Mouse (Mus musculus) neutrophil, adult 5-6 weeks (primary cell): Measurements from ENCODE around the gene Spns1. TPM values are rescaled to one million over a fixed set of nuclear protein-coding genes. Genes with fewer than 3 reads are reported as not detected.
"Not testable (repeated sequence)": the region's sequence is repeated elsewhere in the genome, so short reads cannot be mapped to it uniquely, and the experiment has no call there.

ENCODE experiments used
- ATAC-seq: fragments of 151-379, 151-347 bp; 2 replicates; pipeline ENCODE4 v1.8.0; 2017; ENCODE audit warnings: mild to moderate bottlenecking, moderate TSS enrichment; ENCODE audit not compliant: insufficient number of reproducible peaks, poor library complexity, low FRiP score, severe bottlenecking; ENCODE audit errors: extremely low read depth
- total RNA-seq: library from RNA; stranded (forward); fragments of 200-1000 nt; gene quantifications from 2 replicates; pipeline ENCODE4 v1.2.3, GENCODE M21; 2017

The Spns1 gene
- total RNA-seq, result 14.8 and 16.5 TPM in 2 replicates

DNA sequence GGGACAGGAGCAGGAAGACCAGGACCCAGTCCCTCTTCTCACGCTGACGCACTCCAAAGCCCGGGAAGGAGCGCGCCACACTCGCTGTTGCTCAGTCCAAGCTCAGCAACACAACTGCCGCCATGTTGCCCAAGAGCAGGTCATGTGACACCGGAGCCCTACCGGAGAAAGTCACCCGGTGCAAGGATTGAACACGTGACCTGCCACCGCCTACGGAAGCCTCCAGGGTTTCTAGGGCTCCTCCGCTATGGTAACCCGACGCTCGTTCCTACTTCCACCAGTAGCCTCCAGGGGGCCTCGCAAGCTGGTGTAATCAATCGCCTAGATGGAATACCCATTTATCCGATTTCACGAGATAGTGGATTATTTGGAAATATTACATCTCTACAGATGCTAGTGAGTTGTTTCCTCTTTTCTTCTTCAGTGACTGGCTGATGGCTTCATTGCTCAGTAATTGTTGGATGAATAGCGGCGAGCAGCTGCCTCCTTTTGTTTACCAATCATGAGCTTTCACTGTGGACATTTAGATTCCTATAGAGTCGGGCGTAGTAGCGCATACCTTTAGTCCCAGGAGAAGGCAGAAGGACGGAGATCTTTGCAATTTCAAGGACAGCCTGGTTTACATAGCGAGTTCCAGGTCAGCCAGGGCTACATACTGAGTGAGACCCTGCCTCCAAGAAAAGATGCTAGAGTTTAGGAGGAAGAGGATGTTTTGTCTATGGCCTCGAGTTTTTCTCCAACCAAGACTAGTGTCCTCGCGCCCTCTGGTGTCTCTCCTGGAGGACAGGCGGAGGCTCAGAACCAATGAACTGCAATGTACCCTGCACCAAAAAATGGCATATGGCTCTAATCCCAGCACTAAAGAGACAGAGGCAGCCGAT is at the start of gene Spns1:
Spns1 (minus strand) TSS at position 173 of the 881 bp plus-strand sequence.
- peak; percentile 88 for ATAC-seq

- ATAC-seq, result no peak
Measured at GRCm38 (mm10) chr7:126424161-126424560, 46.9 kb upstream of the Spns1 start.

DNA sequence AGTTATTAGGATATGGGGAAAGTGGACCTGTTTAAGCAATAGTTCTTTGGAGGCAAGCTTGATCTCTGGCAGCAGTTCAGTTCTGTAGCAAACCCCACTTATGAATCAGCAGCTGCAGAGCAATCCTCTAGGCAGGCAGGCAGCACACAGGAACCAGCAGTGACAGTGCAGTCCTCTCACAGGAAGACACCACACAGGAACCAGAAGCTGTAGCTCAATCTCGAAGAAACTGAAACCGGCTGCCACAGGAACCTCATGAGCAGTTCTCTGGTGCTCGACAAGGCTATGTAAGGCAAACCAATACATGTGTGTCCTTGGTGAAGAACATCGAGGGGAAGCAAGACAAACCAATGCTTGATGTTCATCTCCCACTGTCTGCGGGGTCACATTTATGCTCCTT is 44.5 kb upstream of the Spns1 start:
- ATAC-seq, result peak; percentile 89

DNA sequence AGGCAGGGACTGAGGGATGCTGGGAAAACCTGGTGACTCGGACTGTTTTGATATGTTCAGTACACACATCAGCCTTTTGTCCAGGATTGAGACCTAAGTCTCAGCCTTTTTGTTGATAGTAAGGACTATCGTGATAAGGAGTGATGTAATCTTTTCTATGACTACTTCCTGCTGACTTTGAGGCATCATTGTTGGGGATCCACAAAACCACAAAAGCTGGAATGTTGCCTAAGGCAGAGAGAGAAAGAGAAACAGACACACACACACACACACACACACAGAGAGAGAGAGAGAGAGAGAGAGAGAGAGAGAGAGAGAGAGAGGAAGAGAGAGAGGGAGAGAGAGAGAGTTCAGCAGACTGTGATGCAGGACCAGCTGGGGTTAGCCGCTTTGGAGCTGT is 41.2 kb upstream of the Spns1 start:
- ATAC-seq, result no peak

GRCm38 (mm10) chr7:126417606-126418005 is 40.4 kb upstream of the Spns1 start:
- ATAC-seq, result no peak

DNA sequence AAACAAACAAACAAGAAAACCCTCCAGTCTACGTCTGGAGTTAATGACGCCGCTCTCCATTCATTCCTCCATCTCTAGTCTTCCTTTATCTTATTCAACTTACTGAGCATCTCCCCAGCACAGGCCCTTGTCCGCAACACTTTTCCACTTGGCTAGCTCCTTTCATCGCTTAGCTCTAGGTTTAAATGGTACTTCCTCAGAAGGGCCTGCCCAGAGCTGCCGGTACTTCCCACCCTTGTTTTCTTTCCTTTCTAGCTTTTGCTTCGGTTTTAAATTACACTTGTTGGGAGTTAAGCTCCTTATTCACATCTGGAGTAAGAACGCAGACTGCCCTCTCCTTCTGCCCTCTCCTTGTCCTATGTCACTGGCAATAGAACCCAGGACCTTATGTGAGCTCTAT is 39.8 kb upstream of the Spns1 start:
- no peak for ATAC-seq

DNA sequence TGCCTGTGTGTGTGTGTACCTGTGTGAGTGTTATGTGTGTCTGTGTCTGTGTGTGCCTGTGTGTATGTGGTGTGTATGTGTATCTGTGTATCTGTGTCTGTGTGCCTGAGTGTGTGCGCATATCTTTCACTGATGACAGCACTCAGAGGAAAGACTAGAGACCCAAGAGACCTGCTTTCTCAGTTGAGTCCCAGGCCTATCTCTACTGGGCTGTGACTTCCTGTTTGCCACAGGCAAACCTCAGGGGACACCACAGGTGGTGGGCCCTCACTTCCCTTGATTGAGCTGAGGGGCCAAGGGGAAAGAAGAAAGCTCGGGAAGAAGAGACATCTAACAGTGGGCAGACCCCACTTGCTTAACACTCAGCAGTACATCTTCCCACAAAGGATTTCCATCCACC is 39.4 kb upstream of the Spns1 start:
- peak; percentile 86 for ATAC-seq

GRCm38 (mm10) chr7:126414725-126415124 is 37.5 kb upstream of the Spns1 start, which contains the start of gene Cd19:
Cd19 (minus strand) TSS chr7:126414889.
- peak; percentile 54 for ATAC-seq

DNA sequence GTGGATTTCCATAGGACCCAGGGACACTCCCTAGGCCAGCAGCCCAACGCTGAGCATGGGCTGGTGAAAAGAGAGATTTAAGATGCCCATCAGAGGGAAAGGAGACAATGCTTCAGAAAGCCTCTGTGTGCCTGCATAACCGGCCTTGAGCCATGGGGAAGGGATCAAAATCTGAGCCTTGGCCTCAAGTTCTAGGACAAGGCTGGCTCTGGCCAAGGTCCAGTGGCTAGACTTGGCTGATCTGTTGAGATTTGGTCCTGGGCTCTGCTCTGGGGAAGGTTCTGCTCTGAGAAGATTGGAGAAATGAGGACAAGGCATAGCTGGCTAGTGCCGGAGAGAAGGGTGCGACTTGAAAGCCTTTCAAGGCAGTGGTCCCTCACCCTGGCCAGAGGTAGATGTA is 33.8 kb upstream of the Spns1 start:
- no peak for ATAC-seq

DNA sequence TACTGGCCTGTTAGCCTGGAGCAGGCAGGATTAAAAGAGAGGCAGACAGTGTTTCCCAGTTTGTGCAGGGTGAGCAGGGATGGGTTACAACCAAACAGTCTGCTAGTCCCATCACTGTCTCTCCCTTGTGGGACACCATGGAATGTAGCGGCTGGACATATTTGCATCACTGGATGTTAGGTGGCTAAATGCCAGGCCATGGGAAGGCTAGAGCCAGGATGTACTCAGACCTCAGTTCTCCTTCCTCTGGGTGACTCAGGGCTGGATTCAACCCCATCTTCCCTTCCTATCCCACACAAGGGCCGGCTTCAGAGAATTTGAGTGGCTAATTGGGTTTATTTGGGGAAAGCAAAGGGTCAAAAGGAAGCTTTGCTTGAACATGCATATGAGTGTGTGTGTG is 31.4 kb upstream of the Spns1 start:
- no peak for ATAC-seq

DNA sequence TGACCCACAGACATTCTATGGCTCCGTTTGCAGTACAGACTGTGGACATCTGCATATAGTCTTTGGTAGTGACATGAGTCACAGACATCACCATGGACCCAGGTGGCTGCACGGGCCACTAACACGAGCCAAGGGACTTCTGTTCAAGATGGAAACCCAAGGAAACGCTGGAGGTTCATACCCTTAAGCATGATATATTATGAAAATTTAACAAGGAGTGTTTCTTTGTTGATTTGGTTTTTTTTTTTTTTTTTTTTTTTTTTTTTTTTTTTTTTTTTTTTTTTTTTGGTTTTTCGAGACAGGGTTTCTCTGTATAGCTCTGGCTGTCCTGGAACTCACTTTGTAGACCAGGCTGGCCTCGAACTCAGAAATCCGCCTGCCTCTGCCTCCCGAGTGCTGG is 25.3 kb upstream of the Spns1 start:
- ATAC-seq, result not testable (repeated sequence)

DNA sequence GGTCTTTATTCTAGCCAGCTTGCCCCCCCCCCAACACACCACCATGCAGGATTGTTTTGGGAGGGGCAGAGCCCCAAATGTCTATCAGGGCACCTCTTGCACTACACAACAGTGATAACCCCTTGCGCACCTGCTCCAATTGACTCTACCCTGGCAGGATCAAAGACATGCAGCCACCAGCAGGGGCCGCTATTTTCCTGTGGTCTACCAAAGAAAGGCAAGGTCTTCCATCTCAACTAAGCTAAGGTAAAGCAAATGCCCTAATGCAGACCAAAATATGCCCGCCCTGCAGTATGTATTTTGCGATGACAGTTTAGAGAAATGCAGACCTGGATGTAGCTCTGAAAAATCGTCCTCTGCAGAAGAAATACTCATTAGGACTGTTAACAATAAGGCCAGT is 22.3 kb upstream of the Spns1 start:
- ATAC-seq, result peak; percentile 58

DNA sequence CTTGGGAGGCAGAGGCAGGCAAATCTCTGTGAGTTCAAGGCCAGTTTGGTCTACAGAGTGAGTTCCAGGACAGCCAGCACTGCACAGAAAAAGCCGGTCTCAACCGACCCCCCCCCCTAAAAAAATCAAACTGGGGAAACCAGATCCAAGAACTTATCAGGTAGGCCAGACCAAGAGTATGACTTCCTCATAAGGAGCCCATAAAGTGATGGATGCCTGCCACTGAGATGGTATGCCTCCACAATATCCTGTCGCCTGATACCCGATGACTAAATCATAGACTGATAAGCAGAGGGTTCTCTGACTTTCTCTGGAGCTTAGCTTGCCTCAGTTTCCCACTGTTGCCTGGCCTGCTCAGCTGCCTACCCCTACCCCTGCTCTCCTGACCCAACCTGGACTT is 20.6 kb upstream of the Spns1 start:
- ATAC-seq, result no peak

DNA sequence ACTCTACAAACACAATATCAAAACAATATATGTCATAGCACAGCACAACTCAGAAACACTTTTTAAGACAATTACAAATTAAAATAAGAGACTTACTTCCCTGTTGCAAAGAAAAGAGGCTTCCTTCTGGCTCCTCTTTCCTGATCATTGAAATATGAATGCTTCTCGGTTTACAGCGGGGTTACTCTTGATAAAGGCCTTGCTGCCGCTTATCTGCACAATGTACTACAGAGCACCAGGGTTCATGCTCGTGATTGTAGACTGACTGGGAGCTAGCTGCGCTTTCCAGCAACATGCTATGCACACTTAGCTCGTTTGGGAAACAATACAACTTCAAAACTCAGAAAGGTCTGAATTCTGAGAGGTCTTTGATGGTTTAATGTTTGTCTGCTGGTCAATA is 20.0 kb upstream of the Spns1 start:
- no peak for ATAC-seq

- ATAC-seq, result peak; percentile 96
Measured at GRCm38 (mm10) chr7:126396298-126397119, 19.3 kb upstream of the Spns1 start, which contains the start of gene Nfatc2ip. Nfatc2ip (minus strand) TSS chr7:126396737.

DNA sequence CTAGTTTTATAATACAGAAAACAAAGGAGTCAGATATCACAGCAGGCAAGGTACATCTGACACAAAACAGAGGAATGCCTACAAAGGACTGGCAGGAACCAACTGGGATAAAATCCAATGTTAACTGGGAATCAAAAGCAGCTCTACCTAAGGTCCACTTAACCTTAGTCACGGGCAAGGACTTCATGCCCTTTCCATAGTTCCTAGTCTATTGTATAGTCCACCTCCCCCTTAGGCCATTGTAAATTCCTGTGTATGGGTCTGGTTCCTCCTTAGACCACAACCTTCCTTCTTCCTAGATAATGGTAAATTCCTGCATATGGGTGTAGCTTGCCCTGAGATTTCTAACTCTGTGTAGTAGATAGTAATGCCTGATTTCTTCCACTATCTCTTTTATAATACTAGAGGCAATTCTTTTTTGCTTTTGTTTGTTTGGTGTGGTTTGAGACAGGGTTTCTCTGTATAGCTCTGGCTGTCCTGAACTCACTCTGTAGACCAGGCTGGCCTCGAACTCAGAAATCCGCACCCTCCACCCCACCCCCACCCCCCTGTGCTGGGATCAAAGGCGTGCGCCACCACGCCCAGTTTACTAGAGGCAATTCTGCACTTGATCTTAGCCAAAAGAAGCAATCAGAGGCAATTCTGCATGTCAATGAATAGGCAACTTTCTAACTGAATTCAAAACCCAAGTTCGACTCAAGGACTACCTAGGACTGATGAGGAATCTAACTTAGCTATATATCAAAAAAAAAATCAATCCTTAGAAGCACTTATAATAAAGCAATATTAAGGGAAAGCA is 15.0 kb upstream of the Spns1 start:
- ATAC-seq, result not testable (repeated sequence)

GRCm38 (mm10) chr7:126388185-126388584 is 10.9 kb upstream of the Spns1 start:
- ATAC-seq, result no peak

GRCm38 (mm10) chr7:126383565-126383964 is 6.3 kb upstream of the Spns1 start:
- no peak for ATAC-seq

- ATAC-seq, result no peak
Measured at GRCm38 (mm10) chr7:126376903-126377277, 360 bp downstream of the Spns1 start.
